Mouse (Mus musculus) hindbrain, embryonic 14.5 days (tissue): Measurements from ENCODE around the gene C2cd4c. TPM values are rescaled to one million over a fixed set of nuclear protein-coding genes. Genes with fewer than 3 reads are reported as not detected.

Experiments
- ATAC-seq: fragments of 200-750 bp; cut with Nextera tagmentation; 2 replicates; pipeline ENCODE4 v1.8.0; 2017; ENCODE audit warnings: moderate number of reproducible peaks, mild to moderate bottlenecking, moderate TSS enrichment, moderate library complexity; ENCODE audit not compliant: low FRiP score
- DNase-seq: peaks from one replicate; pipeline ENCODE4 v3.0.0-alpha.2; 2015; ENCODE audit warnings: low spot score
- H3K27ac ChIP-seq: fragments of 300-500 bp; sonication (generic); 2 replicates; pipeline ENCODE4 v1.5.1; 2014; ENCODE audit warnings: mild to moderate bottlenecking, moderate library complexity
- H3K27me3 ChIP-seq: fragments of 300-500 bp; sonication (generic); 2 replicates; pipeline ENCODE4 v1.6.1; 2014; ENCODE audit warnings: mild to moderate bottlenecking, low read length, mixed read lengths; ENCODE audit not compliant: control insufficient read depth, insufficient read depth
- H3K36me3 ChIP-seq: fragments of 300-500 bp; sonication (generic); replicated peaks from 2 replicates; pipeline ENCODE4 v1.6.1; 2014; ENCODE audit not compliant: control insufficient read depth, insufficient read depth
- H3K4me1 ChIP-seq: fragments of 300-500 bp; sonication (generic); replicated peaks from 2 replicates; pipeline ENCODE4 v1.6.1; 2014; ENCODE audit warnings: antibody characterized with exemption, low read length, mixed read lengths; ENCODE audit not compliant: control insufficient read depth, insufficient read depth
- H3K4me2 ChIP-seq: fragments of 300-500 bp; sonication (generic); replicated peaks from 2 replicates; pipeline ENCODE4 v1.6.1; 2014; ENCODE audit warnings: mild to moderate bottlenecking, moderate library complexity
- H3K4me3 ChIP-seq: fragments of 300-500 bp; sonication (generic); replicated peaks from 2 replicates; pipeline ENCODE4 v1.5.1; 2014; ENCODE audit warnings: mild to moderate bottlenecking, low read length
- H3K9ac ChIP-seq: fragments of 300-500 bp; sonication (generic); 2 replicates; pipeline ENCODE4 v1.6.1; 2014
- H3K9me3 ChIP-seq: fragments of 300-500 bp; sonication (generic); 2 replicates; pipeline ENCODE4 v1.6.1; 2016; ENCODE audit warnings: low read length; ENCODE audit not compliant: control insufficient read depth
- WGBS: fragments of 180-500 bp; shearing (Covaris S2); extraction: QIAGEN DNeasy Blood & Tissue Kit; methylation state at CpG from one replicate; pipeline ENCODE4 v1.1.7; 2014; 5-methylcytosine and 5-hydroxymethylcytosine counted together
- polyA plus RNA-seq: library from polyadenylated mRNA; unstranded; fragments of >200 nt; fragmentation: Nextera tagmentation; extraction: Ambion mirVana; gene quantifications from 2 replicates; pipeline ENCODE4 v1.2.1, GENCODE M21; 2014

Gene C2cd4c
- polyA plus RNA-seq, 1 experiment from 2014 or later, result 0.99 TPM

DNA sequence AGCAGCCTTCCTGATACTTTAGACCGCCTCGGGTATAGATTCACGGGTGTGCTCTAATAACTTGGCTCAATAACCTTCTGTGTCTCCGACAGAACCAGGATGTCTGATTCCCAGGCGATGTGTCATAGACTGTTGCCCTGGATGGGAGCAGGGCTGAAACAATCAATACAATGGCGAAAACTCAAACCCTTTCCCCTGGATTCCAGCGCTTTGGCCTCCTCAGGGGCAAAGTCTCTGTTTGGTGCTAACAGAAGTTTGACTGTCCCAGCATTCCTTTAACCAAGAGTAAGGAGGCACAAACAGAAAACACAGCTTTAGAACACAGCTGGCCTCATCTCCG, 18.3 kb downstream of the C2cd4c start:
- Histone ChIP-seq H3K27ac (no peak overlapping the region), H3K9ac (no peak overlapping the region), H3K4me3 (no peak overlapping the region), H3K27me3 (peaks cover 10% of the 10 kb centered on the region), H3K4me2 (no peak overlapping the region), H3K4me1 (no peaks in the 10 kb centered on the region), H3K9me3 (no peaks in the 10 kb centered on the region), H3K36me3 (no peaks in the 10 kb centered on the region)
- ATAC-seq (no peak), DNase-seq (no peak)
- 64% methylated on average over 8 of the region's 8 CpGs for WGBS

DNA sequence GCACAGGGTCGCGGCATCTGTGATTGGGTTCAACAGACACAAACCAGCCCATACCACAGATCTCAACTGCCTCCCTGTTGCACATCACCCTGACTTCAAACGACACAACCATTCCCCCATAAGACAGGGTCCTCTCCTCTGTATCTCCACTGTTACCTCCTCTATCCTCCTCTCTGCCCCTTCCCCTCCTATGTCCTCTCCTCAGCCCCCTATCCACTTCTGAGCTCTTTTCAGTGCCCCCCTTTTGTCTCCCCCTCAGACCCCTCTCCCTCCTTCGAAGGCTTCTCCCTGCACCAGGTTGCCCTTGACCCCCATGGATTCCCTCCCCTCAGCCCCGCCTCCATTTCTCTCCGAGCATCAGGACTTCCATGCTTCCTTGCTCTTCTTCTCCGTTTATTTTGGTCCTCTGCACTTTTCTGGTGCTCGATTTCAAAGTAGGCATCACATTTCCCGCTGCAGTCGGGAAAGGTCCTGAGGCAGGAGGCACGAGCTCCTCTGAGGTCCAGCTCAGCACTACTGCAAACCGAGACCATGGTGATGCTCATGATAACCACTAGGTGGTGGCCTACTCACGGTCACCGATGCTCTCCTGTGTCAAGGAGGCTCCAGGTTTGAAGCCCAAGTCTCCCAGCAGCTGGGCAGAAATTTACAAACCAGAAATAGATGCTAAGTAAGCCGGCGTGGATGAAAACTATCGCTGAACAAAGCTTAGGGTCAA, 18.8 kb downstream of the C2cd4c start:
- no peaks in the 10 kb centered on the region for H3K36me3 ChIP-seq
- peaks cover 10% of the 10 kb centered on the region for H3K27me3 ChIP-seq
- peak overlapping the region; percentile 33; the same call in 1 of the 2 replicates for H3K4me2 ChIP-seq
- no peak overlapping the region for H3K9ac ChIP-seq
- peak; percentile 89 for DNase-seq
- no peaks in the 10 kb centered on the region for H3K4me1 ChIP-seq
- no peaks in the 10 kb centered on the region for H3K9me3 ChIP-seq
- ATAC-seq, result peak; percentile 92
- 20% methylated on average over 17 of the region's 17 CpGs for WGBS
- H3K27ac ChIP-seq, result no peak overlapping the region
- H3K4me3 ChIP-seq, result 0 out of 2 replicates have a peak overlapping the region, but pooled peaks have one; percentile 5

DNA sequence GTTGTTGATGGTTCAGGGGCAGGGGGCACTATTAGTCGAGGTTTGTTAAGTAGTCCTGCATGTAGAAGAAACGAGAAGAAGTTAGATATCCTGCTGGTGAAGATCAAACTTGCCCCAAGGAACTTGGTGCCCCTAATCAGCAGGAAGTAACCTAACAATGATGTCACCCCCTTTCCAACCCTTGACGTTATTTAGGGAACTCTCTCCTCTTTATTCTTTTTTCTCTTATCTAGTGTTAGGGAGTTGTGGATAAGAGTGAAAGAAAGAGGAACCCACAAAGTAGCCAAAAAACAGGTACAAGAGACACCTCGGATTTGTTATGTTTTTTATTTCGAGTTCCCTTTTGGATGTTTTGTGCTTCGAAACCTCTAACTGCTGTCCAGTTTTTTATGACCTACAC, 19.7 kb downstream of the C2cd4c start:
- Histone ChIP-seq H3K9me3 (no peaks in the 10 kb centered on the region), H3K9ac (no peak overlapping the region), H3K36me3 (no peaks in the 10 kb centered on the region), H3K4me3 (no peak overlapping the region), H3K4me1 (no peaks in the 10 kb centered on the region), H3K4me2 (no peak overlapping the region), H3K27ac (no peak overlapping the region), H3K27me3 (peaks cover 10% of the 10 kb centered on the region)
- ATAC-seq, result no peak
- no peak for DNase-seq
- WGBS, result 56% methylated on average over 6 of the region's 6 CpGs

DNA sequence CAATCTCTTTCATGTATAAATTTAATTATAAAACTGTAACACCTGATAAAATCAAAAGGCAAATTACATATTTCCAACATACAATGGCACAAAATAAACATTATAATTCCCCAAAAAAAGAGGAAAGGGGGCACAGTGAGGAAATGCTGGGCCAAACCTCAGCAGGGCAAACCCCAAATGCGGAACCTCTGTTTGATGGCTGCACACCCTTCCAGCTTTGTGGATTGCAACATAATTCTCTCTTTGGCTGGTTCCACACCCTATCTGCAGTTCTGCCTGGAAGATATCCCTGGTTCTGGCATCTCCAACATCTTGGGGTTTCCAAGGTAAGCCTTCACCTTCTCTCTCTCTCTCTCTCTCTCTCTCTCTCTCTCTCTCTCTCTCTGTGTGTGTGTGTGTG, 23.1 kb downstream of the C2cd4c start:
- no peak for DNase-seq
- WGBS, result 83% methylated on average over 1 of the region's 1 CpGs
- H3K27ac ChIP-seq, result no peak overlapping the region
- peaks cover 10% of the 10 kb centered on the region for H3K27me3 ChIP-seq
- no peak for ATAC-seq
- no peaks in the 10 kb centered on the region for H3K4me1 ChIP-seq
- H3K9ac ChIP-seq, result no peak overlapping the region
- H3K4me3 ChIP-seq, result no peak overlapping the region
- H3K36me3 ChIP-seq, result no peaks in the 10 kb centered on the region
- no peaks in the 10 kb centered on the region for H3K9me3 ChIP-seq
- no peak overlapping the region for H3K4me2 ChIP-seq

DNA sequence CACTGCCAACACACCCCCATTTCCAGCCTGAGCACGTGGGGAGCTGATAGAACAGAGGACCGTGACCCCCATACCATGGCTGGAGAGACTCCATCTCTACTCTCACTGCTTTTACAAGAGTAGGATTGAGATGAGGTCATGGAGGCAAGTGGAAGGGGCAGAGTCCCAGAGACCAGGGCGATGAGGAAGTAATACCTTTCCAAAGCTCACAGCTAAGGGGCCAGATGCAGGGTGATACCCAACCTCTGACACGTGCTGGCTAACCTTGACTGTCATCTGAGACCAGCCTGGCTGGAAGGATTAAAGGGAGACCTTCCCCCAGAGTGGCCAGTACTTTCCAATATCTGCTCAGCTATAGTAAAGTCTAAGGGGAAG, 26.1 kb downstream of the C2cd4c start:
- Histone ChIP-seq H3K36me3 (no peaks in the 10 kb centered on the region), H3K9me3 (no peaks in the 10 kb centered on the region), H3K27me3 (no peaks in the 10 kb centered on the region), H3K4me1 (no peaks in the 10 kb centered on the region), H3K4me2 (no peak overlapping the region), H3K9ac (no peak overlapping the region), H3K27ac (no peak overlapping the region), H3K4me3 (no peak overlapping the region)
- ATAC-seq (no peak), DNase-seq (no peak)
- WGBS, result 71% methylated on average over 4 of the region's 4 CpGs

DNA sequence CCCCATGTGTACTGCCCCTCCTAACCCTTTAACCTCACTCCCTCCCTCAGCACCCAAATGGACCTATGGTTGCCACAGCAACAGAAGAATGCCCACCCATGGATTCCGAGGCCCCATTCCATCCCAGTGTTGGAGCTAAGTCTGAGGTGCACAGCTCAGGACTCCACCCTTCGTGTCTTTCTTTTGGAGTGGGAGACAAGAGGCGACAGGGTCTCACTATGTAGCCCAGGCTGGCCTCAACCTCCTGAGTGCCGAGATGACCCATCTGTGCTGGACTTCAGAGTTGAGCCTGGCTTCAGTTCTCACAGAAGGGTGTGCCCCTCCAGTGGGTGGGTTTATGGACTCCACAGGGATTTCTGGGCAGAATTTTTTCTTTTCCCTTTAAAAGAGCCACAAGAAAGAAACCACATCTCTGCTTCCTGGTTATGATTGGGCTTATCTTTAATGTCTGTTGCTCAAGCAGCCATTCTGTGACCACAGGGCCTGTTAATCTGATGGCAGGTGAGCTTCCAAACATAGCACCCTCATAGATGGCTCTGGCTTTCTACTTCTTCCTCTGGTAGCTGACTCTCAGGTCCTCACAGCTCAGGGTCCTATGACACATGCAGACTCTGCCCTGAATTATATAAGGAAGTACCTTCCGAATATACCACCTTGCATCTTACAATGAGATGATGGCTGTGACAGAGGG, 26.6 kb downstream of the C2cd4c start, which contains the start of gene Theg:
TSS of gene Theg (minus strand) at position 271 of the 691 bp plus-strand sequence.
- 84% methylated on average over 5 of the region's 5 CpGs for WGBS
- H3K36me3 ChIP-seq, result no peaks in the 10 kb centered on the region
- no peak within 1 kb of the TSS for H3K4me3 ChIP-seq
- no peak within 1 kb of the TSS for H3K9ac ChIP-seq
- no peaks in the 10 kb centered on the region for H3K27me3 ChIP-seq
- H3K27ac ChIP-seq, result no peak within 1 kb of the TSS
- no peaks in the 10 kb centered on the region for H3K9me3 ChIP-seq
- H3K4me2 ChIP-seq, result no peak within 1 kb of the TSS
- H3K4me1 ChIP-seq, result no peaks in the 10 kb centered on the region
- no peak for ATAC-seq
- no peak for DNase-seq

DNA sequence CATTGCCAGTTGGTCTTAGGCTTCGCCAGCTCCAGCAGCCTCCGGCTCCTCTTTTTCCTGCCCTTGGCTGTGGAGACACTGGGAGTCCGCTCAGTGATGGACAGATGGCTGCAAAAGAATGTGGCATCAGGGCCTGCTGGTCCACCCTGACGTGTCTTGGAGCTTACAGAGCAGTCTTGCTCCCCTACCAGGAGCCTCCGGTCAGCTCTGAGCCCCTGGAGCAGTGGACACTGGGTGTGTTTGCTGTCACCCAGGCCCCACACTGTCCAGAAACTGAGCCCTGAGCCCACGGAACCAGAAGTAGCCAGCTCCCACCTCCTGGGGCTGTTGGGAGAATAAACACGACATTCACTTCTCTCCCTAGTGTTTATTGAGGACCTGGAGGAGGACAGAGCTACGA, 27.6 kb downstream of the C2cd4c start:
- Histone ChIP-seq H3K4me3 (no peak overlapping the region), H3K4me1 (no peaks in the 10 kb centered on the region), H3K27ac (no peak overlapping the region), H3K9me3 (no peaks in the 10 kb centered on the region), H3K4me2 (no peak overlapping the region), H3K36me3 (no peaks in the 10 kb centered on the region), H3K27me3 (no peaks in the 10 kb centered on the region), H3K9ac (no peak overlapping the region)
- ATAC-seq (no peak), DNase-seq (no peak)
- 81% methylated on average over 8 of the region's 8 CpGs for WGBS

DNA sequence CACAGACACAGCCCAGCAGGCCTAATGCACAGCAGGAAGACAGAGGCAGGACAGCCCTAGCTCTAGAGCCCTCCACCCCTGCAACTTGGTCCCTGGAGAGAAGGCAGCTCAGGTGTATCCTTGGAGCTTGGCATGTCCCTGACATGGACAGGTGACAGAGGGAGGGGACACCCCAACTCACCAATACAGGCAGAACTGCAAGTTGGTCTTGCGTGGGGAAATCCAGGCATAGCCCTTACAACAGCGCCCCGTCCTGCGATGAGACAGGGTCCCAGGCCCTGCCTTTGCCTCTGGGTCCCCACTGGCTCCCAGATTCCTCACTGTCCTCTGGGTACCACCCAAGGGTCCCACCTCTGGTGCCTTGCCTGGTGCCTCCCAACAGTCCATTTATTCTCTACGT, 28.1 kb downstream of the C2cd4c start:
- H3K4me1 ChIP-seq, result no peaks in the 10 kb centered on the region
- H3K36me3 ChIP-seq, result no peaks in the 10 kb centered on the region
- ATAC-seq, result no peak
- no peak overlapping the region for H3K4me3 ChIP-seq
- no peak overlapping the region for H3K9ac ChIP-seq
- H3K27me3 ChIP-seq, result no peaks in the 10 kb centered on the region
- H3K9me3 ChIP-seq, result no peaks in the 10 kb centered on the region
- no peak for DNase-seq
- WGBS, result 94% methylated on average over 5 of the region's 5 CpGs
- H3K27ac ChIP-seq, result no peak overlapping the region
- H3K4me2 ChIP-seq, result no peak overlapping the region

DNA sequence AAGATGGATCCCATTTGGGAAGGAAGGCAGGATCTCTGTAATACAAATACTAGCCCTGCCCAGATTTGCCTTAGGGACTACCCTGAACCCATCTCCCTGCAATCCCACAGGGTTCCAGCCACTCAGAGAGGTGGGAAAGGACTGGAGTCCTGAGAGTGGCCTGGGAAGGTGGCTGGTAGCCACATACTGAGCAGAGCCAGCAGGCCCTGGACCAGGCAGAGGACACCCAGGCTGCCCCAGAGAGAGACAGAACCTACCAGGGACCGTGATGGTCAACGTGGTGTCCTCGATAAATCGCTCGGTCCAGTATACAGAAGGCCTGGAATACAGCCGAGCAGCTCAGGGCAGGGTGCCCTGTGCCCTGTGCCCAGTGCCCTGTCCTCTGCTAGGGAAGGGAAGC, 28.7 kb downstream of the C2cd4c start:
- no peak overlapping the region for H3K27ac ChIP-seq
- H3K36me3 ChIP-seq, result no peaks in the 10 kb centered on the region
- H3K9ac ChIP-seq, result no peak overlapping the region
- no peak for ATAC-seq
- no peak overlapping the region for H3K4me2 ChIP-seq
- 96% methylated on average over 6 of the region's 6 CpGs for WGBS
- no peaks in the 10 kb centered on the region for H3K9me3 ChIP-seq
- H3K4me3 ChIP-seq, result no peak overlapping the region
- no peak for DNase-seq
- no peaks in the 10 kb centered on the region for H3K27me3 ChIP-seq
- H3K4me1 ChIP-seq, result no peaks in the 10 kb centered on the region
